Mouse (Mus musculus) midbrain, embryonic 14.5 days (tissue): Measurements from ENCODE around the gene Klhl3. TPM values are rescaled to one million over a fixed set of nuclear protein-coding genes. Genes with fewer than 3 reads are reported as not detected.

Experiments used
- ATAC-seq: fragments of 200-750 bp; cut with Nextera tagmentation; 2 replicates; pipeline ENCODE4 v1.8.0; 2017; ENCODE audit warnings: moderate number of reproducible peaks, moderate library complexity; ENCODE audit not compliant: low FRiP score, low TSS enrichment
- DNase-seq: peaks from one replicate; pipeline ENCODE4 v3.0.0-alpha.2; 2015
- H3K27ac ChIP-seq: fragments of 300-500 bp; sonication (generic); replicated peaks from 2 replicates; pipeline ENCODE4 v1.5.1; 2014; ENCODE audit warnings: mild to moderate bottlenecking, low read depth, low read length, moderate library complexity
- H3K27me3 ChIP-seq: fragments of 300-500 bp; sonication (generic); 2 replicates; pipeline ENCODE4 v1.6.1; 2014; ENCODE audit warnings: low read length, control low read depth, mixed read lengths; ENCODE audit not compliant: control insufficient read depth, insufficient read depth
- H3K36me3 ChIP-seq: fragments of 300-500 bp; sonication (generic); 2 replicates; pipeline ENCODE4 v1.6.1; 2014; ENCODE audit warnings: low read length, control low read depth; ENCODE audit not compliant: control insufficient read depth, insufficient read depth
- H3K4me1 ChIP-seq: fragments of 300-500 bp; sonication (generic); 2 replicates; pipeline ENCODE4 v1.6.1; 2014; ENCODE audit warnings: mild to moderate bottlenecking, antibody characterized with exemption, low read length, control low read depth; ENCODE audit not compliant: control insufficient read depth, insufficient read depth
- H3K4me2 ChIP-seq: fragments of 300-500 bp; sonication (generic); 2 replicates; pipeline ENCODE4 v1.6.1; 2014; ENCODE audit warnings: mild to moderate bottlenecking, low read length, moderate library complexity
- H3K4me3 ChIP-seq: fragments of 300-500 bp; sonication (generic); replicated peaks from 2 replicates; pipeline ENCODE4 v1.5.1; 2014; ENCODE audit warnings: low read depth, low read length
- H3K9ac ChIP-seq: fragments of 300-500 bp; sonication (generic); replicated peaks from 2 replicates; pipeline ENCODE4 v1.6.1; 2014; ENCODE audit warnings: mild to moderate bottlenecking, low read length, moderate library complexity
- H3K9me3 ChIP-seq: fragments of 300-500 bp; sonication (generic); 2 replicates; pipeline ENCODE4 v1.6.1; 2016; ENCODE audit warnings: low read length, control low read depth, mixed read lengths; ENCODE audit not compliant: control insufficient read depth
- WGBS: fragments of 180-500 bp; shearing (Covaris S2); extraction: QIAGEN DNeasy Blood & Tissue Kit; methylation state at CpG from one replicate; pipeline ENCODE4 v1.1.7; 2014; 5-methylcytosine and 5-hydroxymethylcytosine counted together
- polyA plus RNA-seq: library from polyadenylated mRNA; unstranded; fragments of >200 nt; fragmentation: Nextera tagmentation; extraction: Ambion mirVana; gene quantifications from 2 replicates; pipeline ENCODE4 v1.2.1, GENCODE M21; 2014

The Klhl3 gene
- polyA plus RNA-seq, 1 experiment from 2014 or later = 10.1 TPM

DNA sequence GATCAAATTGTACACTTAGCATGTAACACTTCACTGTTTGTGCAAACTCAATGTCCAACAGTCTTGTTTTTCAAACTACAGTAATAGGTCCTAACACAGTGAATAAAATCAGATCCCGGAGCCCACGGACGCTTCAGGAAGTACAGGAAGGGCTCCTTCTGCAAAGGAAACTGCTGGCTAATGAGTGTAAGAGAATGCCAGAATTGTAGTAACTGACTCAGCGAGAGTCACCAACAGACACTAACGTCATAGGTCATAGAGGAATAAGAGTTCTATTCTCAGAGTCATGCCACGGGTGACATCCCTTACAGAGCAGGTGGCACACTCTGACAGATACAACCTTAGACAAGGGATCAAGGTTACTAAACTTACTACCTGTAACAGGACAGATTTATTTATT lies 78.9 kb downstream of the Klhl3 start:
- no peak for DNase-seq
- WGBS = 94% methylated on average over 6 of the region's 6 CpGs
- H3K4me2 ChIP-seq = no peak overlapping the region

DNA sequence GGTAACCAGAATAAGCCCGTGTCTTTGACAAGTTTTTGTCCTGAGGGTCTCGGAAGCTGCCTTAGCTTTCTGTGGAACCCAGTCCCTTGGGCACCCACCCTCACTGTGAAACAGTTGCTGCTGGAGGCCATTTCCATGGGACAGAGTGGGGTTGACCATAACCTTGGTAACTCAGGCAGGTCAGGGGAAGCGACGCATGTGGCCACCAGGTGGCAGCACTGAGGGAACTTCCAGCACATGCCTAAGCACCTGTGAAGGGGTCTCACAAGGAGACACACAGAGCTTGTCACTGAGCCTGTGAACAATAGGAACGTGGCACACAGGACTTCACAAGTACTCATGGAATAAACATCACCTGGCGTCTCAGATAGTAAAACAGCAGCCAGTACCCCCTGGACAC lies 81.6 kb downstream of the Klhl3 start:
- 0 out of 2 replicates have a peak, but pooled peaks cover 3% of the 10 kb centered on the region for H3K36me3 ChIP-seq
- no peaks in the 10 kb centered on the region for H3K27me3 ChIP-seq
- H3K4me2 ChIP-seq = no peak overlapping the region
- no peaks in the 10 kb centered on the region for H3K4me1 ChIP-seq
- H3K4me3 ChIP-seq = no peak overlapping the region
- H3K9me3 ChIP-seq = no peaks in the 10 kb centered on the region
- H3K27ac ChIP-seq = no peak overlapping the region
- ATAC-seq (no peak), DNase-seq (peak; percentile 74)
- WGBS = 47% methylated on average over 6 of the region's 6 CpGs
- no peak overlapping the region for H3K9ac ChIP-seq

More for the DNA sequence above, 78.9 kb downstream of the Klhl3 start:
- ATAC-seq = no peak
- H3K27me3 ChIP-seq = no peaks in the 10 kb centered on the region
- H3K4me1 ChIP-seq = no peaks in the 10 kb centered on the region
- H3K9me3 ChIP-seq = no peaks in the 10 kb centered on the region
- H3K36me3 ChIP-seq = 0 out of 2 replicates have a peak, but pooled peaks cover 1% of the 10 kb centered on the region
- no peak overlapping the region for H3K9ac ChIP-seq
- no peak overlapping the region for H3K27ac ChIP-seq
- H3K4me3 ChIP-seq = no peak overlapping the region

DNA sequence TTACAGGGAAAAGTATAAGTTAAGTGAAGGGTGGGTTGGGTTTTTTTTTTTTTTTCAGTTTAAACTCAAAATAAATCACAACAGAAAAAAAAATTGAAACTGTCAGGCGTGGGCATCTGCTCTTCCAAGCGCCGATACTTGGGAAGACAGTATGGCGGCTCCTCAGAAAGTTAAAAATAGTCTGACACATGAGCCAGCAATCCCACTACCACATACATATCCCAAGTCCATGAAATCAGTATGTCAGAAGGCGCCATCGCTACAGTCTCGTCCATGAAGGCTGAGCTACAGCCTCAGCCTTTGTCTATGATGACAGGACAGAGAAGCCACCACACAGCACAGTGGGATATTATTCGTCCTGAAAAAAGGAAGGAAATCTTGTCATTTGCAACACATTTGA lies 86.3 kb downstream of the Klhl3 start:
- DNase-seq = no peak
- WGBS = 66% methylated on average over 8 of the region's 8 CpGs
- no peak overlapping the region for H3K9ac ChIP-seq

DNA sequence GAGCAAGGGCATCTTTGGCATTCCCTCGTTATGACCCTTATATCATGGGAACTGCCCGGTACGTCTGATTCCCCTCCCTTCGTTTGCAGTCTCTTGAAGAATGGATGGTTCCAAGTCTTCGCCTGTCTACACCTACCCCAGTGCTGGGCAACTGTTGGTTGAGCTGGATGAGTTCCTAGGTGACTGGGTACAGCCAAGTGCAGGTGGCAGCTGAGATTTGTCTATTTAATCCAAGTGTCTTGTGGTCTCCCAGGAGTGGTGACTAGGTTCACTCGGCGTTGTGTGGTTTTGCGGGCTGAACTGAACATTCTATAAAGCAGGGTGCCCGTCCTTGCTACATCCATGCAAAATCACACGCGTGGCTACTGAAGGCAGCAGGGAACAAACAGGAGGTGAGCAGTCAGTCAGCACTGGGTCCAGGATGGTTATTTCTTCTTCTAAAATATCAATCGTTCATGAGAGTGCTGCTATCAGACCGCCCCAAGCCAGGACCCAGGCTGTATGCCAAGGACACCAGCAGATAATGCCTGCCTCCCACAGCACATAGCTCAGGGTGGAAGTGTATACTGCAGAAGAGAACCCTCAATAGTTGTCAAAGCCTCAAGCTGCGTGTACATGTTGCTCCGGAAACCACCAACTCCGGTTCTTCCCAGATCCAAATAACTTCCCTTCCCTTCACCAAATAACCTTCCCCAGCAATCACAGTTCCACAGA lies 87.5 kb downstream of the Klhl3 start:
- 94% methylated on average over 16 of the region's 16 CpGs for WGBS
- no peaks in the 10 kb centered on the region for H3K9me3 ChIP-seq

More for the DNA sequence above, 86.3 kb downstream of the Klhl3 start:
- no peak overlapping the region for H3K27ac ChIP-seq
- no peak overlapping the region for H3K4me2 ChIP-seq
- no peaks in the 10 kb centered on the region for H3K4me1 ChIP-seq
- no peaks in the 10 kb centered on the region for H3K27me3 ChIP-seq
- no peaks in the 10 kb centered on the region for H3K9me3 ChIP-seq
- 0 out of 2 replicates have a peak, but pooled peaks cover 3% of the 10 kb centered on the region for H3K36me3 ChIP-seq
- no peak overlapping the region for H3K4me3 ChIP-seq
- ATAC-seq = no peak

DNA sequence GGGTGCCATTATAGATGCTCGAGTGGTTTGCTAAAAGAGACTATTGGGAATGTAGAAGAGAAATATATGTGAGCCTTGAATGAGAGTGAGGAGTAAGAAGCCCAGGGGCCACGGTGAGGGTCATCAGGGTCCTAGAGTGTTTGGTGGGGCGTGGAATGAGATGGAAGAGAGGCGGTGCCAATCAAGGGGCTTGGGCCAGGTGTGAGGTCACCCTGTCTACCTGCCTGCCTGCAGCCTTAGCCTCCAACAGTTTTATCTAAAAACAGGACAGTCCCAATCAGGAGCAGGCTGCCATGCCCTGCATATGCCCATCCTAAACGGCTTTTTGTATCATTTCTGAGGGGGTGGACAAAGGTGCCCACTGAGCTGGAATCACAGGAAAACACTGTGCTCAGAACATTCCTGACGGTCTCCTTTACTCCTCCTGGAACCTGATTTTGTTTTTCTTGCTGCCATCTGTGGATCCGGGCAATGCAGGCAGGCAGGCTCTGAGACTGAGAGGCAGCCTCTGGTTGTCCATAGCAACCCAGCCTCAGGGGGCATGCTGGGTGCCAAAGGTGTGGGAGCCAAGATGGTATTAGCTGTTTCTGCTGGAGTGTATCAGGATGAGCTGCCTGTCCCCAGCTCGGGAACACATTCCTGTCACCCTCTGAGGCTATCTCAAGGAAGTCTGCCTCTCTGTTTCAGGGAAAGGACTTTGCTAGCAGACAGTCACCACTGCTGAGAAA lies 89.5 kb downstream of the Klhl3 start:
- Histone ChIP-seq H3K9me3 (no peaks in the 10 kb centered on the region), H3K4me2 (no peak overlapping the region), H3K4me1 (no peaks in the 10 kb centered on the region), H3K27me3 (no peaks in the 10 kb centered on the region), H3K36me3 (peaks cover 3% of the 10 kb centered on the region; the same call in 1 of the 2 replicates), H3K9ac (no peak overlapping the region; the same call in 1 of the 2 replicates), H3K4me3 (no peak overlapping the region), H3K27ac (peak overlapping the region; percentile 32; the same call in 1 of the 2 replicates)
- 58% methylated on average over 8 of the region's 8 CpGs for WGBS
- no peak for ATAC-seq
- DNase-seq = peak; percentile 63

More for the DNA sequence above, 87.5 kb downstream of the Klhl3 start:
- DNase-seq = no peak
- Histone ChIP-seq H3K27ac (no peak overlapping the region), H3K4me1 (no peaks in the 10 kb centered on the region), H3K36me3 (0 out of 2 replicates have a peak, but pooled peaks cover 3% of the 10 kb centered on the region), H3K4me3 (no peak overlapping the region), H3K9ac (no peak overlapping the region), H3K4me2 (no peak overlapping the region), H3K27me3 (no peaks in the 10 kb centered on the region)
- ATAC-seq = no peak

DNA sequence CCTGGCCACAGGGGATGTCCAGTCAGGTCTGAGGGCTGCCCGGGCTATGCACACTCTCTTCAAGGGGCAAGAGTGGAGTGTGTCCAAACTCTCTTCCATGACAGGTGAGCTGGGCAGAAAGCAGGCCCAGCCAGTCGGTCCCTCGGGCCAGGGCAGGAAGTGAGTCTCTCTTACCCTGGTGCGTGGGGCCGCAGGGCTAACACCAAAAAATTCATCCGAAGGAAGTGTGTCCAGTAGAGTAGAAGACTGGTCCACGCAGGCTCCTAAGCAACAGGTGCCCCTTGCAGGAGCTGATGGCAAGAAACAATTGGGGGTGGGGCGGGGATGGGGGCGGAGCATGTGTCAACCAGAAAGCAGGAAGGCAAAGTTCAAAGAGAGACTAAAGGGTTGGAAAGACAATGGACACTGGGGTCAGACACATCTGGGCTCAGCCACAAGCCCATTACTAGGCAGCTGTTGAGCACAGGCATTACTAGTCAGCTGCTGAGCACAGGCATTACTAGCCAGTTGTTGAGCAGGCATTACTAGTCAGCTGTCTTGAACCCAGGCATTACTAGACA lies 90.3 kb downstream of the Klhl3 start:
- Histone ChIP-seq H3K27me3 (no peaks in the 10 kb centered on the region), H3K4me1 (no peaks in the 10 kb centered on the region), H3K4me3 (no peak overlapping the region), H3K9ac (no peak overlapping the region), H3K9me3 (no peaks in the 10 kb centered on the region), H3K4me2 (no peak overlapping the region), H3K36me3 (peaks cover 7% of the 10 kb centered on the region; the same call in 1 of the 2 replicates), H3K27ac (no peak overlapping the region)
- no peak for ATAC-seq
- no peak for DNase-seq
- WGBS = 76% methylated on average over 9 of the region's 9 CpGs

DNA sequence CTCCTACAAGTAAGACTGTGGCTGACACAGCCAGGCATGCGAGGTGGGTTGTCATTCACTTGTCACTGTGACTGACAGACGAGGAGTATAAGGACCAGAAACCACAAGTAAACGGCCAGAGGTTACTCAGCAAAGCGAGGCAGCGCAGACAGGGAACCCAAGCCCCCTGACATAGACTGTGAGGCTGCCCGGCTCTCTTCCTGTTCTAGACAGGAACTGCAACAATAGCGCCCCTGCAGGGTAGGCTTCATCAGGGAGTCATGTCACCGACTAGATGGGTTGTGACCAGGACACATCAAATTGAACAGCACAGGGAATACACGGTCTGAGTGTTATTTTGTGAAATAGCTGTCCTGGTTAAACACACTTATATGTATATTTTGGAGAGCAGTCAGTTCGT lies 93.0 kb downstream of the Klhl3 start:
- no peak for ATAC-seq
- peaks cover 7% of the 10 kb centered on the region; the same call in 1 of the 2 replicates for H3K36me3 ChIP-seq
- H3K4me1 ChIP-seq = no peaks in the 10 kb centered on the region
- no peak overlapping the region for H3K4me3 ChIP-seq
- no peaks in the 10 kb centered on the region for H3K9me3 ChIP-seq
- no peak for DNase-seq
- no peaks in the 10 kb centered on the region for H3K27me3 ChIP-seq
- WGBS = 82% methylated on average over 10 of the region's 10 CpGs
- no peak overlapping the region for H3K9ac ChIP-seq
- no peak overlapping the region for H3K27ac ChIP-seq
- H3K4me2 ChIP-seq = no peak overlapping the region

DNA sequence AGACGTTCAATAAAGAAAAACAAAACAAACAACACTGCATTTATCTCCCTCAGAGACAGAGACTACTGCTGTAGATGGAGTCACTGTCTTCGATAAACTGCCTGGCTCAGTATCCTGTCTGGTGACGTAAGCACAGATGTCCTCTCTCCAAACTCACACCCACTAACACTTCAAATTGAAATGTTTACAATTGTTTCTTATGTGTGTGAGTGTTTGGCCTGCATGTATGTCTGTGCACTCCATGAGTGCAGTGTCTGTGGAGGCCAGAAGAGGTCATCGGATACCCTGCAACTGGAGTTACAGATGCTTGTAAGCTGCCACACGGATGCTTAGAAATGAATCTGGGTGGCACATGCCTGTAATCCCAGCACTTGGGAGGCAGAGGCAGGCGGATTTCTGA lies 96.1 kb downstream of the Klhl3 start:
- no peak for DNase-seq
- no peaks in the 10 kb centered on the region for H3K4me1 ChIP-seq
- peaks cover 7% of the 10 kb centered on the region; the same call in 1 of the 2 replicates for H3K36me3 ChIP-seq
- 84% methylated on average over 6 of the region's 6 CpGs for WGBS
- no peaks in the 10 kb centered on the region for H3K9me3 ChIP-seq
- H3K9ac ChIP-seq = no peak overlapping the region
- no peak for ATAC-seq
- H3K4me3 ChIP-seq = no peak overlapping the region
- no peak overlapping the region for H3K4me2 ChIP-seq
- H3K27me3 ChIP-seq = no peaks in the 10 kb centered on the region
- no peak overlapping the region for H3K27ac ChIP-seq
